Mouse (Mus musculus) heart, adult 18-20 months (tissue): Measurements from ENCODE around the gene Frmpd1. TPM values are rescaled to one million over a fixed set of nuclear protein-coding genes. Genes with fewer than 3 reads are reported as not detected.

Experiments used
- DNase-seq, 2 experiments: peaks; one replicate each; pipeline ENCODE4 v3.0.0; 2021 to 2022; ENCODE audit warnings: mixed read lengths in 1 of 2
- total RNA-seq, 2 experiments: library from RNA; stranded (reverse); gene quantifications; 2 replicates each; pipeline ENCODE4 v1.2.3; 2021

Frmpd1 gene
- total RNA-seq, 2 experiments from 2014 or later, result 0.30 to 0.33 TPM

- no peak for DNase-seq
Measured at GRCm38 (mm10) chr4:45331139-45331538, 146.5 kb downstream of the Frmpd1 start.

- DNase-seq, result no peak
Measured at GRCm38 (mm10) chr4:45332466-45332865, 147.8 kb downstream of the Frmpd1 start.

Other genes starting within 250 kb of the Frmpd1 start
- gene Grhpr, start 203.5 kb upstream of the Frmpd1 start, total RNA-seq, result 10 to 100 TPM; 38.6 to 43.6 TPM
- 1 to 10 TPM; 3.7 to 4.1 TPM for gene Zbtb5, start 172.5 kb upstream of the Frmpd1 start, total RNA-seq
- gene Polr1e, start 166.3 kb upstream of the Frmpd1 start, total RNA-seq, result 10 to 100 TPM; 14.5 to 20.7 TPM
- gene Fbxo10, start 100.3 kb upstream of the Frmpd1 start, total RNA-seq, result 1 to 10 TPM; 7.4 to 9.3 TPM
- 100 to 1,000 TPM; 238 to 281 TPM for gene Tomm5, start 76.8 kb upstream of the Frmpd1 start, total RNA-seq
- 1 to 10 TPM; 5.2 to 6.0 TPM for gene Trmt10b, start 112.3 kb downstream of the Frmpd1 start, total RNA-seq
- 10 to 100 TPM; 11.9 to 12.9 TPM for gene Dcaf10, start 157.2 kb downstream of the Frmpd1 start, total RNA-seq
- gene Exosc3, start 157.9 kb downstream of the Frmpd1 start, total RNA-seq, result 10 to 100 TPM; 18.3 to 18.8 TPM
- gene Slc25a51, start 223.9 kb downstream of the Frmpd1 start, total RNA-seq, result 100 to 1,000 TPM; 103 to 107 TPM